Mouse (Mus musculus) CH12F3 (cell line): Measurements from ENCODE around the gene Gypa.

ENCODE experiments used
- in situ Hi-C: fragments of 300-500 bp; cut with MboI; formaldehyde crosslinking; loops from 2 replicates; pipeline ENCODE4 v1.14.3; 2020; ENCODE audit warnings: low sequenced_read_pairs

Gene Gypa

DNA sequence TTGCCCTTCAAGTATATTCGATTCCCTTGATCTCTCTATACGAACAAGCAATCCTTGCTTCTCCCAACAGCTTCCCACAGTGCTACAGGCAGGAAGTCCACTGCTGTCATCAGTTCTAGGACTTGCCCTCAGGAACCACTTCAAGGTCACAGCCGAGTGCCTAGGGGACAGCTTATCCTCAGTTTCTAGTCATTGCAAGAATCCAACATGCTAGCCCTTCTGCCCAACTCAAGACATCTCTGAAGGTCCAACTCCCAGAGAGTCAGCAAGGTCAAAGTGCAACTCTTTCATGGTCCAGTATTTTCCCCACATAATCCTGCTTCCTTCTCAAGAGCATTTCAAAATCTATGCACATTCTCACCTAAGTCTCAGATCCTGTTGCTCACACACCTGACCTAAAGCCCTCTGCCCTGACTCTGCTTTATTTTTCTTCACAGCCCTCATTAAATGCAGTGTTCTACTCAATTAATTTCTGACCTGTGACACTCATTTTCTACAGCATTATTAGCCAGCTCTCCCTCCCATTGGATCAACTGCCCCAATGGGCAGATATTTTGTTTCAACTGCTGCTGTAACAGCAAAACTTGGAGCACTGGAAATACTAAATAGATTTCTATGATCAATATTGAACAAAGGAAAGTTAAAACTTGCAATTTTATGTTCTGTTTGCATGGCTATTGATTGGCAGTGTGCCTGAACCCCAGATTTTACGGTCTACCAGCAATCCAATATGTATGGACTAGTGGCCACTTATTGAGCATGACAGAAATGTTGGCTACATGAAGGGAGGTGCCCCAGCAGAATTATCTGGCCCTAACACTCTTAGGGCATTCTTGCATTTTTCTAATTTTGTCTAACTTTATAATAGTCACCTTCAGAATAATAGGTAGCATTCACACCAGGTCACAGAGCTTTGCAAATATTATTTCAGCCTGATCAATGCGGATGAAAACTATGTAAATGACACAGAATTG is 33.1 kb downstream of the Gypa start:
- in situ Hi-C loops = no loop called here

DNA sequence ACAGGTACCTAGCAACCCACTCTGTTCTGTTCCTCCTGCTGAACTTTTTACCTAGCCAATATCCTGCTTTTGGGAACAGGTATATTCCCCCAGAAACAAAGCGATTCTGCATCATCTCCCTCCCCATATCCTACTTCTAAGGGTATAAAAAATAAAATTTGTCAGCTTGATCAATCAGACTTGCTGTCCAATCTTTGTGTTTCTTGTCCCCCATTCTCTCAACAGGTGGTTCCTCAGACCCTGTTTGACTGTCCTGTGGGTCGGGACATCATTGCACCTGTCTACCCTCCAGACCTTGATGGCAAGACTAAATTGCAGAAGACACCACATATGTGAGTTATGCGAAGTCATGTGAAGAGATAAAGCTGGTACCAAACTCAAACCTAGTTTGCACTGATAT is 48.3 kb downstream of the Gypa start:
- in situ Hi-C loops = no loop called here

DNA sequence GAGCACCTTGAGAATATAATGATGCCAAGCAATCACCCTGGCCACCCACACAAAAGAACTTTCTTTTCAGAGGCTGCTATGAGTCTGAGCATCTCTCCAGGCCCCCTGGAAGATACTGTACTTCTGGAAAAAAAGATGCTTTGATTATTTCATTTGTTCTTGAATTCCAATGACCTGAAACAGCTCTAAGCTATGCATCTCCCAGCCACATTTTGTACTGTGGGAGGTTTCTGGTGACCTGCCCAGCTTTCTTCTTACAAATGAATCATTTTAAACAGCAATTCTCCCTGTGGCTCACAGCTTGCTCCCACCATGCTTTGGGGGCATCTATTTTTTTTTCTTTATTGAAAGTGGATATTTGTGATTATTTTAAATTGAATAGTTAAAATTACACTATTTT is 56.9 kb downstream of the Gypa start:
- in situ Hi-C loops = no loop called here

DNA sequence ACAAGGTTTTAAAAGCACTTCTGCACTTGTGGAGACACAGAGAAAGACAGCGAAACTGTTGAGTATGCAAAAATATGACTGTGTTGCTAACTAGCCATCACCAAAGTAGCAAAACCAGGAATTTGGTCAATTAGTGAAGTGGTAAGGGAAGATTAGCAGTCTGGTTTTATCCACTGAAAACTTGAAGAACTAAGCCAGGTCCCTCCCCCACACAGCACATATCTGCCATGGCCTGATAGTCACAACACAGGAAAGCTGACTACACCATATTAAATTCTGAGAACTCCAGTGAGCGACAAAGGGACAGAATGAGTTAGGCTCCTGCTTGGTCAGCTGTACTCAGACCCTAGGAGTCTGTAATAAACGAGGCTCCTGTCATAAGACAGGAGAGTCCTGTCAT is 57.7 kb downstream of the Gypa start:
- in situ Hi-C loops = no loop called here

DNA sequence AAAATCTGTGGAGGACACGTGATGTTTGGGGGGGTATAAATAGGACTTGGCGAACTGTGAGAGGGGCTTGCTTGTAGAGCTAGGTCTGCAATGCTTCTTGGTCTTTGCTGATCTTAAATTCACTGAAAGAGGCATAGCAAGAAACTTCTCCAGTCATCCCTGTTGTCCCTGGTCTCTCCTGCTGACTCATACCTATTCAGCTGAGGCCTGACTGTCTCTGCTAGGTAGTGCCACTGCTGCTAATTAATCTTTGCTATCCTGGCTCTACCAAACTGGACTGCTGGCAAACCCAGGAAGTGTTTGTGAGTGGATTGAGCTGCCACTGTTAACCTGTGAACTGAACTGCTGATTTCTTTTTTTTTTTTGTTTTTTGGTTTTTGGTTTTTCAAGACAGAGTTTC is 61.4 kb downstream of the Gypa start:
- in situ Hi-C loops = no loop called here
